Mouse (Mus musculus) right cerebral cortex, postnatal 10 days (tissue): Measurements from ENCODE around the gene Pou3f1.

Experiments
- DNase-seq, 2 experiments: peaks; one replicate each; pipeline ENCODE4 v3.0.0; 2021; ENCODE audit warnings: low spot score in 2 of 2

Gene Pou3f1

DNA sequence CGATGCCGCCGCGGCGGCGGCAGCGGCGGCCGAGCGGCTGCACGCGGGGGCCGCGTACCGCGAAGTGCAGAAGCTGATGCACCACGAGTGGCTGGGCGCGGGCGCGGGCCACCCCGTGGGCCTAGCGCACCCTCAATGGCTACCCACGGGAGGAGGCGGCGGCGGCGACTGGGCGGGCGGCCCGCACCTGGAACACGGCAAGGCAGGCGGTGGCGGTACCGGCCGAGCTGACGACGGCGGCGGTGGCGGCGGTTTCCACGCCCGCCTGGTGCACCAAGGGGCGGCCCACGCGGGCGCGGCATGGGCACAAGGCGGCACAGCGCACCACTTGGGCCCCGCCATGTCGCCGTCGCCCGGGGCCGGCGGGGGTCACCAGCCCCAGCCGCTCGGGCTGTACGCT, 1.2 kb downstream of the Pou3f1 start:
- DNase-seq = peak in 1 of 2 experiments; percentile 49

GRCm38 (mm10) chr4:124658412-124658851, 1.8 kb downstream of the Pou3f1 start:
- DNase-seq = no peak

DNA sequence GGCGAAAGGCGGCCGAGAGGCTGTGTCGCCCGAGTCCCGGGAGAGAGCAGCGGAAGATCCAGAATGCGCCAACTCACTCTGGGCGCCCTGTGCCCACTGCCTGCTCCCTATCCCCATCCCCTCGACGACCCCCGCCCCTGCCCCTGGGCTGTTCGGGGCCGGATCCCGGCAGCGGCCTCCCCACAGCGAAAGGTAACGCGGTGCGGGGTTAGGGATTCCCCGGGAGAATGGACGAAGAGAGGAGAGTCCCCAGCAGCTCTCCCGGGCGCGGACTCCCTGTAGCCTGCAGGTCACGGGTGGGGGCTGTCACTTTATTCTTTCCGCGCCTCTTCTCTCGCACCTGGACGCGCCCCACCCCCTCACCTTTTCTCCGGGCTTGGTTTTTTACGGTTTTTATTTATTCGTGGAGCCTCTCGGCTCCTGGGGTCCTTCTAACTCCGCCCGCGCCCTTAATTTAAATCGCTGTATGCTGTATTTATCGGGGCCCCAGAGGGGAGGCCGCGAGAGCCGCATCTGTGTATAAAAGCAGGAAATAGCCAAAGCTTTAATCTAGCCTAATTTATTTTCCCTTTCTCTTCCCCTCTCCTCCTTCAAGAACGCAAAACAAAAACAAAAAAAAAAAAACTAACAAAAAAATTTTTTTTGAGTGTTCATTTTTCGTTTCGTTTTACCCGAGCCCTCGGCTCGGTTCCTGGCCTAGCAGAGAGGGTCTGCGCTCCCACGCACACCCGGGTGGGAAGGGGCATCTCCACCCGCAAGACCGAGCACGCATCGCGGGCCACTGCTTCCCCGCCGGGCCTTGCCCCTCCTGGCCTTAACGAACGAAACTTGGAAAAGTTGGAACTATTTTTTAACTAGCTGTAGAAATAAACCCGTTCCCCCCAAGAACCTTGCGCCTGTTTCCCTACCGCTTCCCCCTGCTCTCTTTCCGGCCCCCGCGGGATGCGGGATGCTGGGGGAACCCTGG, 2.9 kb downstream of the Pou3f1 start:
- DNase-seq = no peak

DNA sequence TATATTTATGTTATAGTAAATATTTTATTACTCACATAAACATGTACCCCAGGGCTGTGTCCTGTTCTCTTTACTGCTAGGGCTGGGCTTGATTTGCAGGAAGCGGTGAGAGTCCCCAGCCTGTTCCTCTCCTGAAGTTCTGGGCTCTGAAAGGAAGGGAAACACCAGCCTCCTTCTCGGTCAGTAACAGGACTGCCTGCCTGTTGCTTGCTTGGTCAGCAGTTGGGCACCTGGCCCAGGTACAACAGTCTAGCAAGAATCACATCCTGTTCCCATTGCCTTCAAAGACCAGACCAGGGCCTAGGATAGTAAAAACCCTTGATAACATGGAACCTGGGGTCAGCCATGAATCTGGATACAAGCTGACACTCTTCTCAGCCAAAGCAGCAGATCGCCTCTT, 4.0 kb downstream of the Pou3f1 start:
- no peak for DNase-seq

GRCm38 (mm10) chr4:124663034-124663433, 6.4 kb downstream of the Pou3f1 start:
- no peak for DNase-seq

GRCm38 (mm10) chr4:124664185-124664584, 7.6 kb downstream of the Pou3f1 start:
- DNase-seq = no peak

DNA sequence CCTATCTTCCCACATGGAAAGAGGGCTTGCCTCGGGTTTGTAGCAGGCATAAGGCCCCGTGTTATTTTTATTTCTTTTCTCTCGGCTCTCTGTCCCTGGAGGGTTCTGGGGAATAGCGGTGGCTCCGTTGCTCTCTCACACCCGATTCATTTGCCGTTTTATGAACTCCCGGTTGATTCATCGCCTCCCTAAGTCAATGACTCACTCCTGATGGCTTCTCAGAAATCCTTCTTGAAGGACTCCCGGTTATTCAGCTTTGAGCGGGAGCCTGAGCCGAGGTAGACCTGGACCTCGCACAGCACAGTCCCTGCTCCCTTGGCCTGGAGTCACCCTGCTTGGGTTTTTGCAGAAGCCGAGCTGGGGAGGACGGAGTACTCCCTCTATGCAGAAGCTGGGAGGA, 8.0 kb downstream of the Pou3f1 start:
- no peak for DNase-seq

- no peak for DNase-seq
Measured at GRCm38 (mm10) chr4:124667476-124668033, 10.9 kb downstream of the Pou3f1 start.

- no peak for DNase-seq
Measured at GRCm38 (mm10) chr4:124668078-124668477, 11.5 kb downstream of the Pou3f1 start.

DNA sequence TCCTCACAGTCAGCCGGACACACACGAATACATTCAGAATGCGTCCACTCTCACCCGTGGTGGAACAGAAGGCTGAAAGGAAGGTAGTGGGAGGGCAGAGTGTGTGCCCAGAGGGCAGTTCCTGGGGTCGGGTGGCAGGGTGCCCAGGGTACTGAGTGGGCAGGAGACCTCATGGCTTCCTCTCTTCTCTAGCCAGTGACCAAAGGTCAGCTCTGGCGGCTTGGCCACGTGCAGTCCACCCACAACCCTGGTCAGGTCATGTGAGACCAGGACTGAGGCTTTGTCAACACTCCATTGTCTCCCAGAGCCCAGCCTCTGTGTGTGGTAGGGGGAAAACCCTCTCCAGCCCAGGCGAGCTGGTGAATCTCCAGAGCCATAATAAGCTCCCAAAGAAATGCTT, 13.6 kb downstream of the Pou3f1 start:
- DNase-seq = no peak

- DNase-seq = no peak
Measured at GRCm38 (mm10) chr4:124671583-124671982, 15.0 kb downstream of the Pou3f1 start.

- DNase-seq = peak; percentile 85
Measured at GRCm38 (mm10) chr4:124672347-124673320, 16.0 kb downstream of the Pou3f1 start.

DNA sequence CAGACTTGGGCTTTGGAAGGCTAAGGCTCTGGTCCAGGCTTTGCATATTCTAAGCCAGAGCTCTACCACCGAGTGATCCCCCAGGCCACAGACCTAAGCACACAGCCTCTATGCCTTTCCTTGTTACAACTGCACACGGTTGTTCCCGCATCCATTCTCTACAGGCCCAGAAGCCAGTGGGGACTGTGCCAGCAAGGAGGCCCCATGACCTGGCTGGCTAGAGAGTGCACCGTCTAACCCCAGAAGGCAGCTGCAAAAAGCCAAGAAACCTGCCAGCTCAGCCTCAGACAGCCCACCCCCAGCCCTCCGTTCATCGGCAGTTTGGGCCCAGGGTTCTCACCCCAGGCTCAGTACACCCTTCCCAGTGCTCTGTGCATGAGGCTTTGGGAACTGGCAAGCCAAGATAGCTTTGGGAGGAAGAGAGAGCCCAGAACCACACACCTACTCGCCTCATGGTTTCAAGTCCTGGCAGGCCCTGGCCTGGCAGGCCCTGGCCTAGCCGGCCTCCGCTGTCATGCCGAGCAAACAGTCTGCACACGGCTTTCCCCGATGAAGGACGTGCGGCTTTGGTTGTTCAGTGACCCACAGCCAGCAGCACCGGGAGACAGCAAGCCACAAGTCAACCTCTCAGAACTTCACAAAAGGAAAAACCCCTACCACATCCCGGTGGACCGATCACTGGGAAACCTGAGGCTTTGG, 17.9 kb downstream of the Pou3f1 start:
- DNase-seq = no peak

DNA sequence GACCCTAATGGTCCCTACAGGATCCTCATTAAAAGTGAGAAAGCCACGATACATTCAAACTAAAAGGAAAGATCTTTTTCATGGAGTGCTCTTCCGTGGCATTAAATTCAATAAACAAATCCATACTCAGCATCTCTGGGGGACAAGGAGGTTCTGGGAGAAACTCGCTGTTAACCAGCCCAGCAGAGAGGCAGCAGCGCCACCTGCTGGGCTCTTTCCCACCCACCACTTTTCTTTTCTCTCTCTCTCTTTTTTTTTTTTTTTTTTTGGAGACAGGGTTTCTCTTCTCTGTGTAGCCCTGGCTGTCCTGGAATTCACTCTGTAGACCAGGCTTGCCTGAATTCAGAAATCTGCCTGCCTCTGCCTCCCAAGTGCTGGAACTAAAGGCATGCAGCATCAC, 18.4 kb downstream of the Pou3f1 start:
- peak; percentile 74 to 83 for DNase-seq

DNA sequence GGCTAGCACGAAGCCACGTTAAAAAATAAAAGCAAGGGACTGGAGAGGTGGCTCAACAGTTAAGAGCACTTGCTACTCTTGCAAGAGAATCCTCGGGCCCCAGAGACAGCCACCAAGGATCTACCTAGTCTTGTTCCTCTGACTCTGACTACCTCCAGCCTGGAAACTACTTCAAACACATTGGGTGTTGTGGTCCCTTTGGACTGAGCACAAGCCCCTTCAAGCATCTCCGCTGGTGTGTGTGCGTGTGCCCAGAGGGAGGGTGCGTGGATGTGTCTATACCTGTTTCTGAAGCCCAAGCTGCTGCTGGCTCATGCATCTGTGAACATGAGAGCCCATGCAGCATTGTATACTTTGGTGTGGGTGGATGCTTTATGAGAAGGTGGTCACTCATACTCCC, 19.4 kb downstream of the Pou3f1 start:
- no peak for DNase-seq

DNA sequence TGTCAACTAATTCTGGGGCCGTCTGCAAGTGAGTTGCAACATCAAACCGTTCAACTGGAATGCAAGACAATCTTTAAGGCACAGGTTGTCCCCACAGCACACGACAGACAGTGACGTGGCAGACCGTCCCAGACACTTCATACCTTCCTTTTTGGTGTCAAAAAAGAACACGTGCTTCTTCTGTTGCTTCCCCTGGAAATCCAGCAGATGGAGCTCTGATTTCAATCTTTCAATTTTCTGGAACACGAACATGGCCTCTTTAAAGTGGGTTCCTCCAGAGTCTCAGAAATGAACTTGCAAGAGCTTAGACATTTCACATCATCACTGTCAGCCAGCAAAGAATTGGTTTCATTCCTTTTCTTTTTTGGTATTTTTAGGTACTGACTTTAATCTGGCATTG, 25.7 kb downstream of the Pou3f1 start:
- DNase-seq = no peak

DNA sequence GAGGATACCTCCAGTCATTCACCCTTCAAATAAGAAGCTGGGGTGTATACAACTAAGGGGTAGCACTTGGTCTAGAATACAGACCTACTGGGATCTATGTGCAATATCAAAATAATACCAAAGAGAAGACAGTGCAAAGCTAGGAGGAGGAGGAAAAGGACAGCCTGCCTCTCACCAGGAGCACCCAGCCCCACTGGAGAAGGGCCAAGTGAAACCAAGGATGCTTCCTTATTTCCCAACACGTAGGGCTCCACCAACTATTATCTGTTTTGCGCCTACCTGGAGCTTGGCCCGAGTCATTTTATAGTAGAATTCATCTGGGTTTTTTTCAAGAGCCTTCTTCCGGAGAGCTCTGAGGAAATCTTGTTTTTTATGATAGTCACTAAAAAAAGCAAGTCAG, 26.9 kb downstream of the Pou3f1 start:
- DNase-seq = no peak

DNA sequence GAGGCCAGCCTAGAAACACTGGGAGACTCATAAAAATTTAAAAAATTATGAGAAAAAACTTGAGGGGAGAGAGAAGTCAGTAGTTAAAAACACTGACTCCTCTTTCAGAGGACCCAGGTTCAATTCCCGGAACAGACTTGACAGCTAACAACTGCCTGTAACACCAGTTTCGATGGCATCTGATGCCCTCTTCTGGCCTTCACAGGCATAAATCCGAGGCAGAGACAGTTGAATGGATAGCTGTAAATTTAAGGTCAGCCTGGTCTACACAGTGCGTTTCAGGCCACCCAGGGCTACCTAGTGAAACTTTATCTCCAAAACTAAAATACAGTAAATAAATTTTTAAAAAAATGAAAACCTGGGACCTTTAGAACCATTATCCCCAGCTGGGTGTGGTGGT, 28.4 kb downstream of the Pou3f1 start:
- DNase-seq = no peak

DNA sequence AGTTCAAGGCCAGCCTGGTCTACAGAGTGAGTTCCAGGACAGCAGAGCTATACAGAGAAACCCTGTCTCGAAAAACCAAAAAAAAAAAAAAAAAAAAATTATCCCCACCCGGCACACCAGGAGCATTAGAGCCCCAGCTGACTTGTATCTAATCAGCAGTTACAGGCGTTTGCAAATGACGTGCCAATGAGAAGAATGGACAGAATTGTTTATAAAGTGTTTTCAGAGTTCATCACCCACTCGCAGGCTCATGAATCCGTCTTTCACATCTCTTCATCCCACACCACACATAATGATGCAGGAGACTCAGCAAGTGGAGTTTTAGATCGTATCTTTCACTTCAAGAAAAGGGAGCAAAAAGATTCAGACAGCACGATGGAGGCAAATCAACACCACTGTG, 28.8 kb downstream of the Pou3f1 start:
- DNase-seq = no peak

DNA sequence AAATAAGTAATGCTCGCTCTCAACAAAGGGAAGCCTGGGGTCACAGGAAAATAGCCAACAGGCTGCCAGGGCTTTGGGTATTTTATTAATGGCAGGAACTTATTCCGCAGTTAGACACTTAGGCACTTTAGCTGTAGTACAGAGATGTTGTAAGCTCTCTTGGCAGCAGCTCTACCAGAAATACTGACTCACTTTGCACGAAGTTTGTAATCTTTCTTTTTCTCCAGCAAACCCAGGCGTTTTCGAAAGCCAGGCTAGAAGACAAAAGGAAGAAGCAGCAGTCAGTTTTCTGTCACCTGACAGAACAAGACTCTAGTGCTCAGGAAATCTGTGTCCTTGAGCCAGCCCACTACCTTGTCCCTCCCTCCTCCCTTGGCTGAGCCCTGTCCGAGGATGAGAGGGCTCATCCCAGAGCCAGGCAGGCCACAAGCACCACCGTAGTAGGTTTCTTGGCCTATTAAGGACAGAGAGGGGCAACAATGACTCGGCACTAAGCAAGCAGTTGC, 29.3 kb downstream of the Pou3f1 start:
- DNase-seq = no peak

DNA sequence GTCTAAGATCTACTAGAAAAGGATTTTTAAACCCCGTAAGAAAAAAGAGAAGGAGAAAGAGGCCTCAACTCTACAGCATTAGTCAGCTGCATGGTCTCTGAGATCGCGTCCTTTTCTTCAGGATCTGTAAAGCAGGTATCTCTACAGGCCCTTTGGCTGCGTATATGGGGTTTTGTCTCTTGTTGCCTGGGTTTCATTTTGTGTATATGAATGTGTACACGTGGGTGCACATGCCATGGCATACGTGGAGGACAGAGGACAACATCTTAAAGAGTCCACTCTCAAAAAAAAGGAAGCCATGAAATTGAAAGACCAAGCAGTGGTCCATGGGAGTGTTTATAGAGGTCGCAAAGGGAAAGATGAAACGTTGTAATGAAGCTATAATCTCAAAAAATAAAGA, 34.8 kb downstream of the Pou3f1 start:
- no peak for DNase-seq
